Mouse (Mus musculus) stomach, embryonic 16.5 days (tissue): ENCODE measurements around the gene Prl2a1. TPM values are rescaled to one million over a fixed set of nuclear protein-coding genes. Genes with fewer than 3 reads are reported as not detected.
"Not testable (repeated sequence)": the region's sequence is repeated elsewhere in the genome, so short reads cannot be mapped to it uniquely, and the experiment has no call there.

Experiments
- ATAC-seq: fragments of 200-750 bp; cut with Nextera tagmentation; 2 replicates; pipeline ENCODE4 v1.8.0; 2017; ENCODE audit warnings: moderate number of reproducible peaks, moderate TSS enrichment; ENCODE audit not compliant: insufficient read depth, low FRiP score
- H3K27ac ChIP-seq: fragments of 300-500 bp; sonication (generic); 2 replicates; pipeline ENCODE4 v1.5.1; 2014; ENCODE audit warnings: low read length
- H3K27me3 ChIP-seq: fragments of 300-500 bp; sonication (generic); 2 replicates; pipeline ENCODE4 v1.6.1; 2014; ENCODE audit warnings: low read length, control low read depth, mixed read lengths; ENCODE audit not compliant: control insufficient read depth, insufficient read depth
- H3K36me3 ChIP-seq: fragments of 300-500 bp; sonication (generic); 2 replicates; pipeline ENCODE4 v1.6.1; 2014; ENCODE audit warnings: low read length; ENCODE audit not compliant: control insufficient read depth, insufficient read depth
- H3K4me1 ChIP-seq: fragments of 300-500 bp; sonication (generic); 2 replicates; pipeline ENCODE4 v1.6.1; 2014; ENCODE audit warnings: low read length, control low read depth, mixed read lengths; ENCODE audit not compliant: control insufficient read depth, insufficient read depth
- H3K4me2 ChIP-seq: fragments of 300-500 bp; sonication (generic); 2 replicates; pipeline ENCODE4 v1.6.1; 2014; ENCODE audit warnings: low read depth, low read length, mixed read lengths
- H3K4me3 ChIP-seq: fragments of 300-500 bp; sonication (generic); replicated peaks from 2 replicates; pipeline ENCODE4 v1.5.1; 2014; ENCODE audit warnings: mild to moderate bottlenecking, low read length
- H3K9ac ChIP-seq: fragments of 300-500 bp; sonication (generic); 2 replicates; pipeline ENCODE4 v1.6.1; 2014; ENCODE audit warnings: low read length
- H3K9me3 ChIP-seq: fragments of 300-500 bp; sonication (generic); replicated peaks from 2 replicates; pipeline ENCODE4 v1.6.1; 2016; ENCODE audit warnings: low read length, control low read depth; ENCODE audit not compliant: control insufficient read depth
- WGBS: fragments of 180-500 bp; shearing (Covaris S2); extraction: QIAGEN DNeasy Blood & Tissue Kit; methylation state at CpG from one replicate; pipeline ENCODE4 v1.1.7; 2014; 5-methylcytosine and 5-hydroxymethylcytosine counted together
- polyA plus RNA-seq: library from polyadenylated mRNA; unstranded; fragments of >200 nt; fragmentation: Nextera tagmentation; extraction: Ambion mirVana; gene quantifications from 2 replicates; pipeline ENCODE4 v1.2.1, GENCODE M21; 2015

Prl2a1 gene
- not detected in 2 replicates for polyA plus RNA-seq

GRCm38 (mm10) chr13:27801354-27801753 lies at the start of gene Prl2a1:
TSS of gene Prl2a1 (plus strand) at chr13:27801654.
- no peak within 1 kb of the TSS for H3K4me3 ChIP-seq
- no peaks in the 10 kb centered on the region for H3K4me1 ChIP-seq
- ATAC-seq: no peak

DNA sequence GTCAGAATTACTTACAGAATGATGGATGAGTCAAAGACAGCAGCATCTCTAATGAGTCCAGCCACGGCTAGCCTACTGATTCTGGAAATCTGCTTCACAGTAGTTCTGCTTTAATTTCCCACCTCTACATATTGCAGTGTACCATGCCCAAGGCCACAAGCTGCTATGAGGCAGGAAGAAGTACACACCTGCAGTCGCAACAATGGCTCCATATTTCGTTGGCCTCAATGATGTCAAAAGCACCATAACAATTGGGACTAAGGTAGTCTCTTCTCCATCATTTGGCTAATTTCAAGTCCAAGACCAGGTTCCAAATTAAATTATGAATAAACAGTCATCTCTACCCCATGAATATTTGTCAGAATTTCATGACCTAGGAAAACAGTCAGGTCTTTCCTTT lies 20.8 kb upstream of the Prl2a1 start, which contains the start of gene Prl7c1:
TSS of gene Prl7c1 (minus strand) at position 101 of the 400 bp plus-strand sequence.
- H3K27ac ChIP-seq, H3K4me3 ChIP-seq, H3K9me3 ChIP-seq, H3K4me2 ChIP-seq, H3K4me1 ChIP-seq, H3K27me3 ChIP-seq, ATAC-seq, H3K36me3 ChIP-seq, H3K9ac ChIP-seq: not testable (repeated sequence)
- WGBS: 91% methylated on average over 2 of the region's 3 CpGs

More at GRCm38 (mm10) chr13:27801354-27801753, at the start of gene Prl2a1:
- no peaks in the 10 kb centered on the region for H3K36me3 ChIP-seq
- H3K4me2 ChIP-seq: no peak within 1 kb of the TSS
- H3K27me3 ChIP-seq: no peaks in the 10 kb centered on the region
- no peaks in the 10 kb centered on the region for H3K9me3 ChIP-seq
- H3K9ac ChIP-seq: no peak within 1 kb of the TSS
- 71% methylated on average over 1 of the region's 1 CpGs for WGBS
- H3K27ac ChIP-seq: no peak within 1 kb of the TSS

DNA sequence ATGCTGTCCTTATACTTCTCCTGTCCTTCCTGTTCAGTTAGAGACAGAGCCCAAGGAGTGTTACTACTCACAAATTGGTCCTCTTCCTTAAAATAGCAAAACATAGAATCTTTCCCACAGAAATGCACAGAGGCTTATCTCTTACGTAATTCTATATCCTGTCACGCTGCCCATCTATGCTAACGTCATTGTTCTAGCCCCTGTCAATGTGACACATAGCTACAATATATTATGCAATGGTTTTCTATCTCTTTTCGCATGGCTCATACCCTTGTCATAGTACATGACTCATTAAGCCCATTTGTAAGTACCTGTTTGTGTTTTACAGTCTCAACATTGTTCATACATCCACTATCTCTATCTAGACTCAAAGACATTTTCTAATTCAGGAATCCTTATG lies 2.2 kb upstream of the Prl2a1 start:
- no peak overlapping the region for H3K9ac ChIP-seq
- 82% methylated on average over 4 of the region's 4 CpGs for WGBS
- no peak overlapping the region for H3K4me3 ChIP-seq
- no peak overlapping the region for H3K4me2 ChIP-seq
- H3K4me1 ChIP-seq: no peaks in the 10 kb centered on the region
- H3K9me3 ChIP-seq: no peaks in the 10 kb centered on the region
- H3K27ac ChIP-seq: no peak overlapping the region
- H3K27me3 ChIP-seq: no peaks in the 10 kb centered on the region
- no peaks in the 10 kb centered on the region for H3K36me3 ChIP-seq
- no peak for ATAC-seq

DNA sequence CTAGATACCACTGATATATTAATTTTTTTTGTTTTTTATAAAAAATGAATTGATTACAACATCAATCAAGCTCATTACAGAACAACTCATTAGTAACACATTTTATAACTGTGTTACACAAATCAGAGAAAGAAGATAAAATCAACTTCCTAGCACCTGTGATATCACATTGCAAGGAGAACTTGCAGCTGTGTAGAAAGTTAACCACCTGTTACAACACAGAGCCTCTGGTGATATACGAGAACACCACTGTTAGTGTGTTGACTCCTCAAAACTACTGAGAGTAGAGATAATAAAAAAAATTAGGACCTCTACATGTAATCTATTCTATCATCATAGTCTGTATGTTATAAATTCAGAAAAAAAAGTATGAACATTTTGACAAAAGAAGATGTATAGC lies 1.3 kb downstream of the Prl2a1 start:
- H3K4me1 ChIP-seq: no peaks in the 10 kb centered on the region
- ATAC-seq: no peak
- H3K27ac ChIP-seq: no peak overlapping the region
- no peaks in the 10 kb centered on the region for H3K9me3 ChIP-seq
- H3K36me3 ChIP-seq: no peaks in the 10 kb centered on the region
- H3K9ac ChIP-seq: no peak overlapping the region
- no peak overlapping the region for H3K4me3 ChIP-seq
- no peaks in the 10 kb centered on the region for H3K27me3 ChIP-seq
- H3K4me2 ChIP-seq: no peak overlapping the region
- 64% methylated on average over 1 of the region's 1 CpGs for WGBS

GRCm38 (mm10) chr13:27849042-27849441 lies 47.6 kb downstream of the Prl2a1 start, which contains the start of gene Prl2c1:
TSS of gene Prl2c1 (plus strand) at chr13:27849342.
- 86% methylated on average over 3 of the region's 3 CpGs for WGBS
- no peaks in the 10 kb centered on the region for H3K27me3 ChIP-seq
- H3K9ac ChIP-seq: no peak within 1 kb of the TSS
- no peak for ATAC-seq
- H3K4me2 ChIP-seq: no peak within 1 kb of the TSS
- no peaks in the 10 kb centered on the region for H3K4me1 ChIP-seq
- H3K9me3 ChIP-seq: no peaks in the 10 kb centered on the region
- H3K36me3 ChIP-seq: no peaks in the 10 kb centered on the region
- no peak within 1 kb of the TSS for H3K27ac ChIP-seq
- no peak within 1 kb of the TSS for H3K4me3 ChIP-seq

Other genes with a start within 250 kb of the Prl2a1 start
- not detected in 2 replicates for gene Prl8a9, start 237.0 kb upstream of the Prl2a1 start, polyA plus RNA-seq
- gene Prl8a1, start 219.5 kb upstream of the Prl2a1 start, polyA plus RNA-seq: not detected in 2 replicates
- gene Prl7b1, start 191.1 kb upstream of the Prl2a1 start, polyA plus RNA-seq: not detected in 2 replicates
- not detected in 2 replicates for gene Prl7a1, start 159.2 kb upstream of the Prl2a1 start, polyA plus RNA-seq
- gene Prl7a2, start 133.6 kb upstream of the Prl2a1 start, polyA plus RNA-seq: not detected in 2 replicates
- gene Prl7d1, start 84.9 kb upstream of the Prl2a1 start, polyA plus RNA-seq: not detected in 2 replicates
- not detected in 2 replicates for gene Prl7c1, start 20.9 kb upstream of the Prl2a1 start, polyA plus RNA-seq
- gene Prl2c1, start 47.7 kb downstream of the Prl2a1 start, polyA plus RNA-seq: not detected in 2 replicates
- gene Prl4a1, start 214.6 kb downstream of the Prl2a1 start, polyA plus RNA-seq: not detected in 2 replicates